Mouse (Mus musculus) CH12.LX (cell line): ENCODE results near the gene Ift46. TPM values are rescaled to one million over a fixed set of nuclear protein-coding genes. Genes with fewer than 3 reads are reported as not detected.

ENCODE experiments used
- DNase-seq: peaks from one replicate; pipeline ENCODE4 v3.0.0-alpha.2; 2013; ENCODE audit errors: extremely low read depth
- H3K27ac ChIP-seq: 2 replicates; pipeline ENCODE4 v1.5.1; 2012; ENCODE audit warnings: low read depth, mild to moderate bottlenecking, control low read depth, moderate library complexity; ENCODE audit not compliant: insufficient read depth
- H3K27me3 ChIP-seq: replicated peaks from 2 replicates; pipeline ENCODE3; 2012; ENCODE audit warnings: inconsistent platforms
- H3K36me3 ChIP-seq, 2 experiments: replicated peaks in 1 of 2; 2 replicates each; pipeline versions ENCODE3 to v1.6.1; 2012; ENCODE audit warnings: inconsistent platforms in 1 of 2, low read length in 1 of 2, mild to moderate bottlenecking in 1 of 2, mixed read lengths in 1 of 2, moderate library complexity in 1 of 2; ENCODE audit not compliant: control insufficient read depth in 1 of 2, insufficient read depth in 1 of 2
- H3K4me1 ChIP-seq, 2 experiments: 2 replicates each; pipeline ENCODE4 v1.6.1; 2012; ENCODE audit warnings: inconsistent platforms in 1 of 2, moderate library complexity in 1 of 2; ENCODE audit not compliant: insufficient read depth in 2 of 2, control insufficient read depth in 1 of 2
- H3K4me2 ChIP-seq: 2 replicates; pipeline ENCODE4 v1.6.1; 2012; ENCODE audit warnings: low read depth, mild to moderate bottlenecking, control low read depth; ENCODE audit not compliant: poor library complexity, insufficient read depth, severe bottlenecking
- H3K4me3 ChIP-seq, 3 experiments: fragments of 150-350 bp in 1 of 3; sonication (generic) in 1 of 3; replicated peaks in 1 of 3; 2 replicates each; pipeline versions ENCODE3 to v1.5.1; 2011 to 2012; ENCODE audit warnings: low read depth in 2 of 3, low read length in 2 of 3, mild to moderate bottlenecking in 2 of 3, moderate library complexity in 2 of 3, control low read depth in 1 of 3, improper control_type of control experiment in 1 of 3, inconsistent platforms in 1 of 3, mixed read lengths in 1 of 3; ENCODE audit not compliant: poor library complexity in 1 of 3
- H3K79me2 ChIP-seq: replicated peaks from 2 replicates; pipeline ENCODE4 v1.6.1; 2012; ENCODE audit warnings: mild to moderate bottlenecking, moderate library complexity; ENCODE audit not compliant: control insufficient read depth, poor library complexity, insufficient read depth, severe bottlenecking; ENCODE audit errors: extremely low read depth
- H3K9ac ChIP-seq: 2 replicates; pipeline ENCODE4 v1.6.1; 2012; ENCODE audit warnings: low read depth, mild to moderate bottlenecking, control low read depth, moderate library complexity; ENCODE audit not compliant: insufficient read depth
- H3K9me3 ChIP-seq: replicated peaks from 2 replicates; pipeline ENCODE3; 2012; ENCODE audit warnings: low read length, inconsistent platforms, mixed read lengths
- BHLHE40 ChIP-seq: IDR thresholded peaks from 2 replicates; pipeline ENCODE4 v1.6.1; 2011; ENCODE audit warnings: mild to moderate bottlenecking, low read depth, low read length, improper control_type of control experiment
- CHD1 ChIP-seq: IDR thresholded peaks from 2 replicates; pipeline ENCODE4 v1.6.1; 2012; ENCODE audit warnings: low read depth, low read length, improper control_type of control experiment, inconsistent platforms
- CHD2 ChIP-seq: IDR thresholded peaks from 2 replicates; pipeline ENCODE4 v1.6.1; 2011; ENCODE audit warnings: low read length, improper control_type of control experiment
- CTCF ChIP-seq, 2 experiments: IDR thresholded peaks in 1 of 2; conservative IDR thresholded peaks in 1 of 2; 2 replicates each; pipeline ENCODE4 v1.5.1; 2011 to 2012; ENCODE audit warnings: low read depth in 2 of 2, low read length in 2 of 2, improper control_type of control experiment in 1 of 2, inconsistent platforms in 1 of 2, mild to moderate bottlenecking in 1 of 2, moderate library complexity in 1 of 2
- GABPA ChIP-seq: IDR thresholded peaks from 2 replicates; pipeline ENCODE4 v1.6.1; 2012; ENCODE audit warnings: low read depth, low read length, improper control_type of control experiment, inconsistent platforms; ENCODE audit not compliant: insufficient replicate concordance
- MXI1 ChIP-seq: IDR thresholded peaks from 2 replicates; pipeline ENCODE4 v1.6.1; 2011; ENCODE audit warnings: mild to moderate bottlenecking, low read depth, low read length, improper control_type of control experiment
- UBTF ChIP-seq: IDR thresholded peaks from 2 replicates; pipeline ENCODE4 v1.6.1; 2012; ENCODE audit warnings: low read depth, mild to moderate bottlenecking, inconsistent platforms, low read length, improper control_type of control experiment, moderate library complexity
- dilution Hi-C: fragments of 300-500 bp; cut with MboI; formaldehyde crosslinking; loops from 2 replicates; pipeline ENCODE4 v1.14.3; 2020; ENCODE audit warnings: low sequenced_read_pairs; ENCODE audit not compliant: extremely low pct_unique_long_range_greater_than_20kb, extremely low pct_ligation_motif_present
- in situ Hi-C: fragments of 300-500 bp; cut with MboI; formaldehyde crosslinking; loops from 3 replicates; pipeline ENCODE4 v1.14.3; 2019; ENCODE audit warnings: low sequenced_read_pairs, low pct_ligation_motif_present, low pct_unique_long_range_greater_than_20kb, mixed read lengths
- polyA plus RNA-seq: library from polyadenylated mRNA; unstranded; fragments of >175 nt; gene quantifications from 2 replicates; pipeline ENCODE4 v1.2.1, GENCODE M21; 2012; ENCODE audit warnings: low read depth; ENCODE audit not compliant: insufficient read length
- total RNA-seq, 2 experiments: library from RNA; depleted of rRNA; stranded (reverse); fragments of 300-350 nt in 1 of 2; fragments of >200 nt in 1 of 2; gene quantifications; 2 replicates each; pipeline ENCODE4 v1.2.3; 2012 to 2014

Gene Ift46
- total and polyA plus RNA-seq, 3 experiments, result 49.8 to 80.0 (median 57.7) TPM

DNA sequence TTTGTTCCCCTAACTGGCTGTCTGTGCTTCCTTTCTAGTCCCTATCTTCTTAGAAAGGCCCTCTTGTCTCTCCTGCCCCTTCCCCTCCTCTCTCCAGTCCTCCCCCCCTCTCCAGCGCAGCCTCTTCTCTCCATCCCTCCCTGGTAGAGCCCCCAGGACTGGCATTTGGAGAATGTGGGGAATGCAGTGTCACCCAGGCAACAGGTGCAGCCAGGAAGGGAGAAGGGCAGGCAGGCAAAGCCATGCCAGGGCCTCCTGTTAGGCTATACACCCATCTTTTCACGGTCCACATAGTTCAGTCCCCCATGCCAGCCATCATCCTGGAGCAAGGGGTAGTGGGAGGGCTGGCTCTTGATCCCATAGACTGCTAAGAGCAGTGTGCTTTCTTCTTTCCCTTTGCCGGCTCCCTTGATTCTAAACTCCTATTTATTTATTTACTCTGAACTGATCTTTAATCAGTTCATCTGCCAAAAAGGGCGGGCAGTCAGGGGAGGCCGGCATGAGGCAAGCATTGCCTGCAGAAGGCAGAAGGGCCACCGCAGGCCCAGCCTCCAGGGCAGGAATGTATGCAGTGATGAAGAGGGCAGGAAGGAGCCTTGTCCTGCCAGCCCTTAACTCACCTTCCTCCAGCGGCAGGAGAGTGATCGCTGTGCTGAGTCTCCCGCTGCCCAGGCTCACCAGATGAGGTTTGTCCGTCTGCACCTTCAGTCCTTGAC, 41.1 kb upstream of the Ift46 start:
- in situ Hi-C loops, result no loop called here
- TF ChIP-seq UBTF (no peak), MXI1 (no peak)
- TF ChIP-seq, all 38 proteins: peak for 0
- H3K27me3 ChIP-seq, result peaks cover 3% of the 10 kb centered on the region

DNA sequence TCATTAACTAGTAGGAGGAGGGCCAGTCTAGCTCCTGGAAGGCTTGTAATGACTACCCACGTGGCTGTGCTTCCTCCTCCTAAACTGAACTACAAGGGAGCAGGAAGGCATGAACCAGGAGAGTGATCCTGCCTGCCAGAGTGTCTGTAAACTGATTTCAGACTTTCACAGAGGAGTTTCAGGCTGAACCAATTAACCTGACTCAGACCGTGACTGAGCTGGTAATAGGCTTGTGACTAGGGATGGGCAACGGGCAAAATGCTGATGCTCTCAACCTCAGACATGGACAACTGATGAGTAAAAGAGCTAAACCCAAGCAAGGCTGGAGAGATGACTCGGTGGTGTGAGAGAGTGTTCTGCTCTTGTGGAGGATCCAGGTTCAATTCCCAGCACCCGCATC, 40.3 kb upstream of the Ift46 start:
- DNase-seq, result no peak
- Histone ChIP-seq H3K79me2 (no peaks in the 10 kb centered on the region), H3K9me3 (no peaks in the 10 kb centered on the region), H3K27ac (no peak overlapping the region), H3K36me3 (peaks cover 0 to 8% of the 10 kb centered on the region in 2 experiments), H3K4me2 (no peak overlapping the region), H3K4me3 (no peak overlapping the region), H3K9ac (no peak overlapping the region), H3K4me1 (peaks cover 6 to 23% of the 10 kb centered on the region in 2 experiments; a peak in 3 of 4 replicates), H3K27me3 (peaks cover 3% of the 10 kb centered on the region)
- in situ Hi-C loops, result no loop called here
- no peak for TF ChIP-seq GABPA
- dilution Hi-C loops, result no loop called here

More for the DNA sequence above, 41.1 kb upstream of the Ift46 start:
- no peak for DNase-seq
- dilution Hi-C loops, result no loop called here
- Histone ChIP-seq H3K9me3 (no peaks in the 10 kb centered on the region), H3K27ac (no peak overlapping the region), H3K36me3 (peaks cover 0 to 8% of the 10 kb centered on the region in 2 experiments), H3K4me1 (peaks cover 9 to 32% of the 10 kb centered on the region in 2 experiments; a peak in 3 of 4 replicates), H3K9ac (no peak overlapping the region), H3K4me3 (no peak overlapping the region), H3K79me2 (no peaks in the 10 kb centered on the region), H3K4me2 (no peak overlapping the region)

DNA sequence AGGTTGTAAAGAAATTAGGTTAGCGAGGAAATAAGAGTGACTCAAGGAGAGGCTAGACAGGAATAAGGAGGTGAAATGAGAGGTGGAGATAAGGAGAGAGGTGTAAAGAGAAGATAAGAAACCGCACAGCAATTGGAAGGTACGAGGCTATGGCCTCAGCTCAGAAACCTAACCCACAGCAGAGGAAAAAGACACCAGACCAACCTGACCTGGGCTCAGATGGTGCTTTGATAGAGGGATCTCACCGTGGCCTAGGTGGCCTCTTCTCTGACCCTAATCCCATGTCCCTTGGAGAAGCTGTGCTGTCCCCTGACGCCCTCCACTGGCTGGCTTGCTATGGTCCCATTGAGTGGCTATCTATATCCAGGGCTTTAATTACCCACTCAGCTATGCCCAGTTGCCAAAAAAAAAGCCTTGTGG, 35.6 kb upstream of the Ift46 start:
- in situ Hi-C loops, result no loop called here
- Histone ChIP-seq H3K9me3 (no peaks in the 10 kb centered on the region), H3K79me2 (no peaks in the 10 kb centered on the region), H3K4me3 (no peak overlapping the region), H3K4me1 (peaks cover 13 to 29% of the 10 kb centered on the region in 2 experiments), H3K27me3 (peaks cover 37% of the 10 kb centered on the region), H3K4me2 (no peak overlapping the region), H3K36me3 (no peaks in the 10 kb centered on the region), H3K27ac (no peak overlapping the region), H3K9ac (no peak overlapping the region)
- TF ChIP-seq CTCF (conservative IDR thresholded peaks at IDR 0.05 in 1 of 2, IDR thresholded peaks at IDR 0.05 in 1 of 2; ENCODE audit: low read depth in 2 of 2, low read length in 2 of 2) (no peak), BHLHE40 (no peak), CHD1 (no peak), CHD2 (no peak)
- dilution Hi-C loops, result no loop called here
- DNase-seq, result no peak
